Mouse (Mus musculus): ENCODE results near the gene Taco1.
"Not testable (repeated sequence)": the region's sequence is repeated elsewhere in the genome, so short reads cannot be mapped to it uniquely, and the experiment has no call there.

DNA sequence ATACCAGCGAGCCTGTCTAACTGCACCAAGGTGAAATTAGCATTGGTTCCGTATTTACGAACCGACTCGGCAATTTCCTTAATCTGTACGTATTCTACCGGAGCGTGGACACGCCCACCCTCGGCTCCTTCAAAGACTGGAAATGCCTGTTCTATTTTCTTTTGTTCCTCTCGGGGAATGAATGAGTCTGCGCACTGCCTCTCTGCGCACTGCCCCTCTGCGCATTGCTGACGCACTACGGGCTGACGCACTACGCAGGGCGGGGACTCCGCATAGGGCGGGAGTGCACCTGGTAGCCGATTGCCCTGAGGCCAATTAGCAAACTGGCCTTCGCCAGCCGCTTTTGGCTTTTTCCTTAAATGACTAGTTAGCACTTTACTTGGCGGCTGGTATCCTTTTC is 33.8 kb upstream of the Taco1 start:
- TF ChIP-seq CTCF (IDR thresholded peaks at IDR 0.05; ENCODE audit: borderline replicate concordance, insufficient read depth, low read depth, low read length); POLR2A (IDR thresholded peaks at IDR 0.05; ENCODE audit: borderline replicate concordance, insufficient read depth, low read length): not testable (repeated sequence)

Measured in cerebellum, adult 2 months (tissue).